In genomic region chr7:96426954-96427353, GRCm38 (mm10) we compare ENCODE assay signal across 14 mouse cellular contexts.
"Had no signal": no experiment of that assay in that cellular context is flagged by ENCODE, and none has a peak within 500 bp of the region (broad histone marks: within the 10 kb centered on the region; RNA-seq: fewer than 3 reads in every experiment).

No protein-coding gene starts in this region.

- ATAC-seq: liver, embryonic 12.5 days had no signal

- H3K27me3 ChIP-seq: liver, embryonic 12.5 days; neural tube, embryonic 13.5 days had no signal

- H3K4me2 ChIP-seq: liver, embryonic 12.5 days; lung, embryonic 14.5 days; neural tube, embryonic 13.5 days had no signal

- H3K27ac ChIP-seq: left cerebral cortex, adult 2 months; limb, embryonic 10.5 days; liver, embryonic 12.5 days; neural tube, embryonic 13.5 days had no signal

- H3K4me3 ChIP-seq: left cerebral cortex, adult 2 months; limb, embryonic 10.5 days; liver, embryonic 12.5 days; midbrain, embryonic 10.5 days; neural tube, embryonic 13.5 days had no signal

- H3K9ac ChIP-seq: liver, embryonic 12.5 days; lung, embryonic 14.5 days; neural tube, embryonic 13.5 days had no signal

- DNase-seq: kidney, postnatal 25 days; lung, embryonic 14.5 days; lung, postnatal 10 days; lung, postnatal 4 days; retina, postnatal 1 day; right cerebral cortex, postnatal 4 days; spleen, adult 18-20 months; thymus, adult 18-20 months; thymus, postnatal 14 days had no signal

- H3K4me1 ChIP-seq: liver, embryonic 12.5 days; neural tube, embryonic 13.5 days had no signal

- H3K36me3 ChIP-seq: limb, embryonic 10.5 days; liver, embryonic 12.5 days; midbrain, embryonic 10.5 days; neural tube, embryonic 13.5 days had no signal

- H3K9me3 ChIP-seq: limb, embryonic 10.5 days; liver, embryonic 12.5 days; midbrain, embryonic 10.5 days; neural tube, embryonic 13.5 days had no signal
